ENCODE assay signal across 24 mouse cellular contexts in genomic region chr5:134144986-134145385, GRCm38 (mm10). TPM values are rescaled to one million over a fixed set of nuclear protein-coding genes. Genes with fewer than 3 reads are reported as not detected.
DNase-seq lines count a peak whose midpoint lies in the region; ATAC-seq and TF ChIP-seq lines count a peak whose summit lies in the region.
"Had no signal": no experiment of that assay in that cellular context is flagged by ENCODE, and none has a peak within 500 bp of the region (broad histone marks: within the 10 kb centered on the region; RNA-seq: fewer than 3 reads in every experiment).

No protein-coding gene starts in this region.

- no peaks in the 10 kb centered on the region for H3K27me3 ChIP-seq in heart, adult 2 months (ENCODE audit: control insufficient read depth, insufficient read depth, low read length)
- H3K27me3 ChIP-seq in kidney, postnatal 0 days (ENCODE audit: insufficient read depth, low read length): no peaks in the 10 kb centered on the region
- no peaks in the 10 kb centered on the region for H3K27me3 ChIP-seq in kidney, embryonic 15.5 days
- H3K27me3 ChIP-seq in cerebellum, adult 2 months (ENCODE audit: control insufficient read depth, insufficient read depth, low read length): no peaks in the 10 kb centered on the region
- H3K27me3 ChIP-seq: forebrain, embryonic 13.5 days; heart, embryonic 13.5 days; hindbrain, embryonic 13.5 days had no signal

- H3K4me2 ChIP-seq in kidney, postnatal 0 days (ENCODE audit: low read length): no peak overlapping the region
- H3K4me2 ChIP-seq in kidney, embryonic 15.5 days: no peak overlapping the region
- H3K4me2 ChIP-seq: forebrain, embryonic 13.5 days; heart, embryonic 13.5 days; hindbrain, embryonic 13.5 days had no signal

- no peak overlapping the region for H3K4me3 ChIP-seq in heart, adult 2 months
- H3K4me3 ChIP-seq in kidney, postnatal 0 days (replicated peaks; ENCODE audit: low read depth, low read length): no peak overlapping the region
- H3K4me3 ChIP-seq in kidney, embryonic 15.5 days (replicated peaks): no peak overlapping the region
- no peak overlapping the region for H3K4me3 ChIP-seq in cerebellum, adult 2 months (replicated peaks; ENCODE audit: insufficient read depth, low read depth, low read length)
- H3K4me3 ChIP-seq: forebrain, embryonic 10.5 days; forebrain, embryonic 13.5 days; heart, embryonic 10.5 days; heart, embryonic 13.5 days; hindbrain, embryonic 13.5 days had no signal

- ATAC-seq in kidney, postnatal 0 days (replicated peaks; ENCODE audit: low FRiP score, low read depth): no peak
- no peak for ATAC-seq in kidney, embryonic 15.5 days (replicated peaks; ENCODE audit: low FRiP score)
- ATAC-seq: forebrain, embryonic 13.5 days; forebrain, embryonic 16.5 days; hindbrain, embryonic 16.5 days; inflammation-experienced regulatory T-cells, adult 6 months had no signal

- intact Hi-C loops in heart, adult 2 months (cut with DNase I): no loop called here

- TF ChIP-seq POLR2A in heart, adult 2 months (IDR thresholded peaks at IDR 0.05; ENCODE audit: insufficient read depth, low read depth, low read length): no peak
- no peak for TF ChIP-seq POLR2A in cerebellum, adult 2 months (IDR thresholded peaks at IDR 0.05; ENCODE audit: borderline replicate concordance, insufficient read depth, low read length)

- no peaks in the 10 kb centered on the region for H3K9me3 ChIP-seq in kidney, postnatal 0 days (replicated peaks; ENCODE audit: low read length)
- no peaks in the 10 kb centered on the region; the same call in 1 of the 2 replicates for H3K9me3 ChIP-seq in kidney, embryonic 15.5 days (replicated peaks)
- H3K9me3 ChIP-seq: forebrain, embryonic 10.5 days had no signal

- DNase-seq in heart, adult 2 months: no peak
- DNase-seq in heart, postnatal 4 days: no peak
- no peak for DNase-seq in kidney, postnatal 0 days (ENCODE audit: low spot score)
- DNase-seq in A20 (ENCODE audit: low read depth, low spot score) (peak; percentile 13), ES-CJ7 (ENCODE audit: low read depth, low spot score) (peak; percentile 38)
- no peak for DNase-seq in cerebellum, adult 2 months
- DNase-seq in B cell, adult 2 months: no peak
- DNase-seq: adrenal gland, postnatal 14 days; cerebellum, adult 11-12 months; cerebellum, adult 9-10 months; gastrocnemius, postnatal 14 days; heart, adult 18-20 months; heart, postnatal 14 days; kidney, adult 11 months; kidney, adult 8-10 months had no signal

- WGBS in heart, adult 2 months: 93% methylated on average over 8 of the region's 8 CpGs
- 96% methylated on average over 8 of the region's 8 CpGs for WGBS in kidney, postnatal 0 days
- 93% methylated on average over 8 of the region's 8 CpGs for WGBS in kidney, embryonic 15.5 days
- 96% methylated on average over 8 of the region's 8 CpGs for WGBS in cerebellum, adult 2 months

- no peaks in the 10 kb centered on the region for H3K4me1 ChIP-seq in heart, adult 2 months (ENCODE audit: control insufficient read depth, insufficient read depth, low read length)
- 0 out of 2 replicates have a peak, but pooled peaks cover 3% of the 10 kb centered on the region for H3K4me1 ChIP-seq in kidney, postnatal 0 days (replicated peaks; ENCODE audit: insufficient read depth, low read length)
- peaks cover 5% of the 10 kb centered on the region for H3K4me1 ChIP-seq in kidney, embryonic 15.5 days
- peaks cover 8% of the 10 kb centered on the region for H3K4me1 ChIP-seq in cerebellum, adult 2 months (ENCODE audit: control insufficient read depth, insufficient read depth, low read length)
- H3K4me1 ChIP-seq: forebrain, embryonic 13.5 days; hindbrain, embryonic 13.5 days had no signal

- no peak for TF ChIP-seq EP300 in heart, adult 2 months (IDR thresholded peaks at IDR 0.05; ENCODE audit: insufficient read depth, low read depth, low read length)

- H3K9ac ChIP-seq in heart, adult 2 months (ENCODE audit: low read depth, low read length): no peak overlapping the region
- no peak overlapping the region for H3K9ac ChIP-seq in kidney, postnatal 0 days (ENCODE audit: low read depth, low read length)
- H3K9ac ChIP-seq in kidney, embryonic 15.5 days: no peak overlapping the region
- H3K9ac ChIP-seq: forebrain, embryonic 13.5 days; heart, embryonic 13.5 days; hindbrain, embryonic 13.5 days had no signal

- TF ChIP-seq CTCF in heart, adult 2 months (IDR thresholded peaks at IDR 0.05): peak; percentile 8; the same call in 1 of the 2 replicates
- peak; percentile 3; the same call in 1 of the 2 replicates for TF ChIP-seq CTCF in kidney, postnatal 0 days (IDR thresholded peaks at IDR 0.05; ENCODE audit: low read depth)
- TF ChIP-seq CTCF in cerebellum, adult 2 months (IDR thresholded peaks at IDR 0.05; ENCODE audit: borderline replicate concordance, insufficient read depth, low read depth, low read length): no peak

- H3K27ac ChIP-seq in heart, adult 2 months: no peak overlapping the region
- H3K27ac ChIP-seq in kidney, postnatal 0 days: no peak overlapping the region
- H3K27ac ChIP-seq in kidney, embryonic 15.5 days: no peak overlapping the region
- H3K27ac ChIP-seq in cerebellum, adult 2 months (ENCODE audit: insufficient read depth, low read length): no peak overlapping the region
- H3K27ac ChIP-seq: forebrain, embryonic 10.5 days; forebrain, embryonic 13.5 days; heart, embryonic 10.5 days; heart, embryonic 13.5 days; hindbrain, embryonic 13.5 days had no signal

- H3K36me3 ChIP-seq in heart, adult 2 months (ENCODE audit: control insufficient read depth, insufficient read depth, low read length): no peaks in the 10 kb centered on the region
- H3K36me3 ChIP-seq in kidney, postnatal 0 days (ENCODE audit: insufficient read depth, low read length): peaks cover 19% of the 10 kb centered on the region; the same call in 1 of the 2 replicates
- H3K36me3 ChIP-seq in kidney, embryonic 15.5 days: peaks cover 66% of the 10 kb centered on the region

- no peaks in the 10 kb centered on the region for H3K79me2 ChIP-seq in heart, adult 2 months (replicated peaks; ENCODE audit: control insufficient read depth, insufficient read depth, low read length)

RNA-seq across cellular contexts. Expression of gene Rcc1l, which starts 31.6 kb away (rescaled TPM):
- total RNA-seq in heart, adult 2 months (2021): 10 to 100 TPM; 30.2 to 33.7 TPM
- 19.8 and 23.5 TPM in 2 replicates for polyA plus RNA-seq in heart, adult 2 months (2012; rRNA removed)
- total RNA-seq in heart, postnatal 4 days (2021): 10 to 100 TPM; 26.9 to 30.6 TPM
- polyA plus RNA-seq in kidney, postnatal 0 days (2015; fragmentation: Nextera tagmentation; extraction: Ambion mirVana): 32.1 and 33.4 TPM in 2 replicates
- 34.6 and 37.2 TPM in 2 replicates for polyA plus RNA-seq in kidney, embryonic 15.5 days (2015; fragmentation: Nextera tagmentation; extraction: Ambion mirVana)
- polyA plus RNA-seq in cerebellum, adult 2 months (2012; rRNA removed): 15.7 and 16.5 TPM in 2 replicates

RNA-seq across cellular contexts. Expression of gene Gtf2ird2, which starts 38.8 kb away (rescaled TPM):
- 1 to 10 TPM; 5.3 to 5.7 TPM for total RNA-seq in heart, adult 2 months (2021)
- polyA plus RNA-seq in heart, adult 2 months (2012; rRNA removed): 3.7 and 5.4 TPM in 2 replicates
- total RNA-seq in heart, postnatal 4 days (2021): 1 to 10 TPM; 6.9 to 9.3 TPM
- 6.1 and 6.9 TPM in 2 replicates for polyA plus RNA-seq in kidney, postnatal 0 days (2015; fragmentation: Nextera tagmentation; extraction: Ambion mirVana)
- 9.1 and 9.6 TPM in 2 replicates for polyA plus RNA-seq in kidney, embryonic 15.5 days (2015; fragmentation: Nextera tagmentation; extraction: Ambion mirVana)
- 17.6 and 18.4 TPM in 2 replicates for polyA plus RNA-seq in cerebellum, adult 2 months (2012; rRNA removed)

RNA-seq across cellular contexts. Expression of gene Castor2, which starts 45.5 kb away (rescaled TPM):
- total RNA-seq in heart, adult 2 months (2021): 10 to 100 TPM; 20.7 to 21.1 TPM
- polyA plus RNA-seq in heart, adult 2 months (2012; rRNA removed): 14.2 and 18.2 TPM in 2 replicates
- total RNA-seq in heart, postnatal 4 days (2021): 10 to 100 TPM; 15.9 to 16.8 TPM
- 13.0 and 15.8 TPM in 2 replicates for polyA plus RNA-seq in kidney, postnatal 0 days (2015; fragmentation: Nextera tagmentation; extraction: Ambion mirVana)
- polyA plus RNA-seq in kidney, embryonic 15.5 days (2015; fragmentation: Nextera tagmentation; extraction: Ambion mirVana): 10.2 and 12.8 TPM in 2 replicates
- polyA plus RNA-seq in cerebellum, adult 2 months (2012; rRNA removed): 34.5 and 35.6 TPM in 2 replicates

Comparison
In these comparisons a context has a peak if more than half of its experiments do, and no peak if none do; other contexts are left out.
1. DNase-seq: peak in A20 (single experiment) and ES-CJ7 (single experiment); none in heart, adult 2 months (0 of 2), heart, postnatal 4 days (single experiment), kidney, postnatal 0 days (single experiment), cerebellum, adult 2 months (0 of 2) and B cell, adult 2 months (0 of 2).